Mouse (Mus musculus) mature B cell (primary cell): ENCODE data around the gene Gm5114.
"Not testable (repeated sequence)": the region's sequence is repeated elsewhere in the genome, so short reads cannot be mapped to it uniquely, and the experiment has no call there.

Experiments used
- in situ Hi-C: fragments of 300-500 bp; cut with MboI; formaldehyde crosslinking; loops from 2 replicates; pipeline ENCODE4 v1.14.3; 2019

Gm5114 gene

GRCm38 (mm10) chr7:39413060-39413459 lies at the start of gene Gm5114:
Gm5114 (minus strand) TSS chr7:39413160.
- in situ Hi-C loops, result not testable (repeated sequence)

- in situ Hi-C loops, result no loop called here
Measured at GRCm38 (mm10) chr7:39455806-39456205, 42.8 kb upstream of the Gm5114 start.

- in situ Hi-C loops, result no loop called here
Measured at GRCm38 (mm10) chr7:39449260-39450021, 36.5 kb upstream of the Gm5114 start.

- in situ Hi-C loops, result no loop called here
Measured at GRCm38 (mm10) chr7:39448626-39449242, 35.8 kb upstream of the Gm5114 start.

GRCm38 (mm10) chr7:39441237-39441636 lies 28.3 kb upstream of the Gm5114 start:
- in situ Hi-C loops, result no loop called here

GRCm38 (mm10) chr7:39440362-39440761 lies 27.4 kb upstream of the Gm5114 start:
- in situ Hi-C loops, result no loop called here
